Mouse (Mus musculus) sigmoid colon, adult 10 weeks (tissue): ENCODE data around the gene Aanat. TPM values are rescaled to one million over a fixed set of nuclear protein-coding genes. Genes with fewer than 3 reads are reported as not detected.

ENCODE experiments used
- polyA plus RNA-seq: library from polyadenylated mRNA; stranded (reverse); fragments of 350-450 nt; fragmentation: Illumina TruSeq; extraction: RNeasy Lipid Tissue Mini Kit (QIAGEN cat#74804); gene quantifications from one replicate; pipeline ENCODE4 v1.2.3, GENCODE M21; 2014; ENCODE audit warnings: low read depth, low replicate concordance

Aanat gene
- not detected for polyA plus RNA-seq

GRCm38 (mm10) chr11:116586310-116586709 lies at the start of gene Aanat:
Aanat (plus strand) TSS chr11:116586432.

GRCm38 (mm10) chr11:116581376-116581814 lies 4.8 kb upstream of the Aanat start, which contains the start of gene Ube2o:
Ube2o (minus strand) TSS chr11:116581447.

DNA sequence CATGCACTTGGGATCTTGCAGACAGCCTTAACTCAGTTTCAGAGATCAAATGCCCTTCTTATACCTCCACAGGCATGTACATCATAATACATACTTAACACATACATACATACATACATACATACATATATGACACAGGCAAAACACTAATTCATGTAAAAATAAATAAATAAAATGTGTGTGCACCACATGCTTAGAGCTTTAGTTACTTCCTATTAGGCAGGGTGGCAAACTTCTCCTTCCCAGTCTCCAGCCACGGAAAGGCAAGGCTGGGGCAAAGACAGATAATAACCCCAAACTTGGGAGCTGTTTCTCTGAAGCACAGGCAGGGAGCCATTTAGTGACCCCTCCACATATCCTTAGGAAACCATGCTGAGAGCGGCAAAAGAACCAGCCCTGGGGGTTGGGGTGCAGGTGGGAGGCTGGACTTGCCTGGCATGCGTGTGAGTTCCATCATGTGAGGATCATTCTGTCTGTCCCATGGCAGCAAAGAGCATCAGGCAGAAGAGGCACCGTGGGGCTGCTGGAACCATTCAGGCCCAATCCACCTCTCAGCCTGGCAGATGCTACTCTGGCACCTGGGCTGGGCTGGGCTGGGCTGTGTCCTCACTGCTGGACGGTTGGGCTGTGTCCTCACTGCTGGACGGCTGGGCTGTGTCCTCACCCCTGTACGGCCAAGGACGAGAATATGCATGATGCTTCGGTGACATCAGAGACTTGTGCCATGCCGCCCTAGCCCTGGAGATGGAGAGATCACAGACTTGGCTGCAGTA lies 40.3 kb downstream of the Aanat start, which contains the start of gene Rhbdf2:
Rhbdf2 (minus strand) TSS at position 721 of the 773 bp plus-strand sequence.

Other genes with a start within 250 kb of the Aanat start
- gene Rnf157, start 173.4 kb upstream of the Aanat start, polyA plus RNA-seq, result 0.76 TPM
- gene Ubald2, start 152.3 kb upstream of the Aanat start, polyA plus RNA-seq, result 18.4 TPM
- gene Qrich2, start 120.2 kb upstream of the Aanat start, polyA plus RNA-seq, result not detected
- gene Prpsap1, start 92.2 kb upstream of the Aanat start, polyA plus RNA-seq, result 45.0 TPM
- not detected for gene Sphk1, start 55.5 kb upstream of the Aanat start, polyA plus RNA-seq
- gene Ube2o, start 5.0 kb upstream of the Aanat start, polyA plus RNA-seq, result 1.8 TPM
- gene Rhbdf2, start 40.6 kb downstream of the Aanat start, polyA plus RNA-seq, result 0.16 TPM
- not detected for gene Prcd, start 67.1 kb downstream of the Aanat start, polyA plus RNA-seq
- 1.2 TPM for gene Cygb, start 67.9 kb downstream of the Aanat start, polyA plus RNA-seq
- gene St6galnac1, start 189.1 kb downstream of the Aanat start, polyA plus RNA-seq, result not detected
- 8.5 TPM for gene Mxra7, start 241.6 kb downstream of the Aanat start, polyA plus RNA-seq